Mouse (Mus musculus) neural tube, embryonic 10.5 days (tissue): ENCODE results near the gene Shh.

Source experiments
- DNase-seq: peaks from one replicate; pipeline ENCODE4 v3.0.0-alpha.2; 2017; ENCODE audit warnings: low spot score; ENCODE audit errors: extremely low spot score

Shh gene

GRCm38 (mm10) chr5:28466760-28467306 lies at the start of gene Shh:
Shh (minus strand) TSS chr5:28467256.
- DNase-seq = peak; percentile 50

- DNase-seq = no peak
Measured at GRCm38 (mm10) chr5:28500792-28501439, 33.9 kb upstream of the Shh start.

GRCm38 (mm10) chr5:28498846-28499245 lies 31.8 kb upstream of the Shh start:
- DNase-seq = no peak

- DNase-seq = no peak
Measured at GRCm38 (mm10) chr5:28495712-28496650, 28.9 kb upstream of the Shh start.

GRCm38 (mm10) chr5:28493550-28493949 lies 26.5 kb upstream of the Shh start:
- no peak for DNase-seq

GRCm38 (mm10) chr5:28482991-28483390 lies 15.9 kb upstream of the Shh start:
- no peak for DNase-seq

- DNase-seq = no peak
Measured at GRCm38 (mm10) chr5:28481730-28482129, 14.7 kb upstream of the Shh start.

- DNase-seq = no peak
Measured at GRCm38 (mm10) chr5:28476389-28477379, 9.6 kb upstream of the Shh start.

GRCm38 (mm10) chr5:28473556-28473955 lies 6.5 kb upstream of the Shh start:
- DNase-seq = no peak

- DNase-seq = peak; percentile 64
Measured at GRCm38 (mm10) chr5:28469525-28470202, 2.6 kb upstream of the Shh start.

- DNase-seq = no peak
Measured at GRCm38 (mm10) chr5:28466351-28466750, 705 bp downstream of the Shh start.

GRCm38 (mm10) chr5:28465526-28465925 lies 1.5 kb downstream of the Shh start:
- DNase-seq = peak; percentile 36

GRCm38 (mm10) chr5:28465099-28465406 lies 2.0 kb downstream of the Shh start:
- peak; percentile 65 for DNase-seq

- DNase-seq = peak; percentile 68
Measured at GRCm38 (mm10) chr5:28464361-28465098, 2.5 kb downstream of the Shh start.

- DNase-seq = no peak
Measured at GRCm38 (mm10) chr5:28463656-28464055, 3.4 kb downstream of the Shh start.

GRCm38 (mm10) chr5:28462741-28463590 lies 4.1 kb downstream of the Shh start:
- peak; percentile 48 for DNase-seq

- peak; percentile 19 for DNase-seq
Measured at GRCm38 (mm10) chr5:28461376-28461775, 5.7 kb downstream of the Shh start.

GRCm38 (mm10) chr5:28460556-28461350 lies 6.3 kb downstream of the Shh start:
- peak; percentile 50 for DNase-seq
